Mouse (Mus musculus): Measurements from ENCODE around the gene 1700025G04Rik. TPM values are rescaled to one million over a fixed set of nuclear protein-coding genes. Genes with fewer than 3 reads are reported as not detected.

1700025G04Rik gene
- total and polyA plus RNA-seq, 3 experiments, result 1.5 to 19.5 (median 12.8) TPM

GRCm38 (mm10) chr1:151825065-151825464, 264.9 kb downstream of the 1700025G04Rik start:
- no peaks in the 10 kb centered on the region for H3K9me3 ChIP-seq (replicated peaks; ENCODE audit: low read length)
- peaks cover 0 to 15% of the 10 kb centered on the region in 2 experiments; a peak in 2 of 4 replicates for H3K4me1 ChIP-seq (ENCODE audit: control insufficient read depth in 1 of 2, insufficient read depth in 2 of 2)
- no peak overlapping the region for H3K27ac ChIP-seq (ENCODE audit: insufficient read depth, low read depth)
- TF ChIP-seq CHD1 (IDR thresholded peaks at IDR 0.05; ENCODE audit: low read depth, low read length) (no peak), USF1 (IDR thresholded peaks at IDR 0.05; ENCODE audit: low read depth, low read length) (no peak), JUND (conservative IDR thresholded peaks at IDR 0.05; ENCODE audit: low read depth, low read length) (no peak), BHLHE40 (IDR thresholded peaks at IDR 0.05; ENCODE audit: low read depth, low read length) (no peak), RCOR1 (conservative IDR thresholded peaks at IDR 0.05; ENCODE audit: low read depth, low read length) (no peak), UBTF (IDR thresholded peaks at IDR 0.05; ENCODE audit: low read depth, low read length) (no peak), MAFK (IDR thresholded peaks at IDR 0.05; ENCODE audit: insufficient replicate concordance, low read length) (no peak), POLR2AphosphoS2 (IDR thresholded peaks at IDR 0.05; ENCODE audit: low read depth, low read length) (no peak), HCFC1 (IDR thresholded peaks at IDR 0.05; ENCODE audit: low read depth, low read length) (no peak), MAZ (IDR thresholded peaks at IDR 0.05; ENCODE audit: low read depth, low read length) (no peak), MAX (IDR thresholded peaks at IDR 0.05; ENCODE audit: low read length) (no peak), EP300 (IDR thresholded peaks at IDR 0.05; ENCODE audit: low read length) (no peak), CTCF (conservative IDR thresholded peaks at IDR 0.05 in 1 of 2, IDR thresholded peaks at IDR 0.05 in 1 of 2; ENCODE audit: low read depth in 2 of 2, low read length in 2 of 2) (no peak), TCF12 (IDR thresholded peaks at IDR 0.05; ENCODE audit: low read depth, low read length) (no peak), ZKSCAN1 (IDR thresholded peaks at IDR 0.05; ENCODE audit: borderline replicate concordance, low read depth, low read length) (no peak), MYC (IDR thresholded peaks at IDR 0.05; ENCODE audit: low read depth, low read length) (no peak), ETS1 (conservative IDR thresholded peaks at IDR 0.05; ENCODE audit: low read depth, low read length) (no peak), ZMIZ1 (IDR thresholded peaks at IDR 0.05; ENCODE audit: low read depth, low read length) (no peak)
- dilution Hi-C loops (cut with MboI; ENCODE audit: extremely low pct_ligation_motif_present, extremely low pct_unique_long_range_greater_than_20kb, low sequenced_read_pairs) (no loop called here), in situ Hi-C loops (cut with MboI; ENCODE audit: low pct_ligation_motif_present, low pct_unique_long_range_greater_than_20kb, low sequenced_read_pairs) (no loop called here)
- no peak overlapping the region for H3K9ac ChIP-seq (ENCODE audit: insufficient read depth, low read depth)
- H3K4me2 ChIP-seq (ENCODE audit: insufficient read depth, low read depth, poor library complexity, severe bottlenecking), result no peak overlapping the region
- H3K4me3 ChIP-seq (replicated peaks in 1 of 3; ENCODE audit: low read depth in 2 of 3, low read length in 2 of 3, poor library complexity in 1 of 3), result no peak overlapping the region
- H3K79me2 ChIP-seq (replicated peaks; ENCODE audit: control insufficient read depth, extremely low read depth, insufficient read depth, poor library complexity, severe bottlenecking), result no peaks in the 10 kb centered on the region
- no peak for DNase-seq (ENCODE audit: extremely low read depth)
- H3K36me3 ChIP-seq (replicated peaks in 1 of 2; ENCODE audit: control insufficient read depth in 1 of 2, insufficient read depth in 1 of 2, low read length in 1 of 2), result peaks cover 0 to 8% of the 10 kb centered on the region in 2 experiments
- H3K27me3 ChIP-seq (replicated peaks), result no peaks in the 10 kb centered on the region

- TF ChIP-seq NELFE (IDR thresholded peaks at IDR 0.05; ENCODE audit: low read depth, low read length) (no peak), ZC3H11A (IDR thresholded peaks at IDR 0.05; ENCODE audit: low read depth, low read length) (no peak), ZMIZ1 (IDR thresholded peaks at IDR 0.05; ENCODE audit: low read depth, low read length) (no peak), MAX (IDR thresholded peaks at IDR 0.05; ENCODE audit: low read length) (no peak), ZKSCAN1 (IDR thresholded peaks at IDR 0.05; ENCODE audit: borderline replicate concordance, low read depth, low read length) (no peak), MAZ (IDR thresholded peaks at IDR 0.05; ENCODE audit: low read depth, low read length) (no peak), RCOR1 (conservative IDR thresholded peaks at IDR 0.05; ENCODE audit: low read depth, low read length) (no peak), CTCF (conservative IDR thresholded peaks at IDR 0.05 in 1 of 2, IDR thresholded peaks at IDR 0.05 in 1 of 2; ENCODE audit: low read depth in 2 of 2, low read length in 2 of 2) (peak; percentile 78 to 86), SMC3 (IDR thresholded peaks at IDR 0.05; ENCODE audit: low read depth, low read length) (peak; percentile 55), JUND (conservative IDR thresholded peaks at IDR 0.05; ENCODE audit: low read depth, low read length) (no peak), RAD21 (IDR thresholded peaks at IDR 0.05; ENCODE audit: low read depth, low read length) (peak; percentile 88), IRF4 (IDR thresholded peaks at IDR 0.05; ENCODE audit: low read depth, low read length) (no peak)
- dilution Hi-C loops (cut with MboI; ENCODE audit: extremely low pct_ligation_motif_present, extremely low pct_unique_long_range_greater_than_20kb, low sequenced_read_pairs) (no loop called here), in situ Hi-C loops (cut with MboI; ENCODE audit: low pct_ligation_motif_present, low pct_unique_long_range_greater_than_20kb, low sequenced_read_pairs) (loop anchor here (25.0 kb wide), 1 partner anchor 542 kb away; no protein-coding TSS in a partner anchor)
- no peaks in the 10 kb centered on the region for H3K27me3 ChIP-seq (replicated peaks)
- DNase-seq (ENCODE audit: extremely low read depth), result peak; percentile 60
- no peak overlapping the region for H3K4me3 ChIP-seq (replicated peaks in 1 of 3; ENCODE audit: low read depth in 2 of 3, low read length in 2 of 3, poor library complexity in 1 of 3)
- peaks cover 27 to 46% of the 10 kb centered on the region in 2 experiments for H3K36me3 ChIP-seq (replicated peaks in 1 of 2; ENCODE audit: control insufficient read depth in 1 of 2, insufficient read depth in 1 of 2, low read length in 1 of 2)
- H3K9me3 ChIP-seq (replicated peaks; ENCODE audit: low read length), result peaks cover 4% of the 10 kb centered on the region
- no peak overlapping the region for H3K27ac ChIP-seq (ENCODE audit: insufficient read depth, low read depth)
- H3K79me2 ChIP-seq (replicated peaks; ENCODE audit: control insufficient read depth, extremely low read depth, insufficient read depth, poor library complexity, severe bottlenecking), result no peaks in the 10 kb centered on the region
- H3K4me2 ChIP-seq (ENCODE audit: insufficient read depth, low read depth, poor library complexity, severe bottlenecking), result no peak overlapping the region
- H3K4me1 ChIP-seq (ENCODE audit: control insufficient read depth in 1 of 2, insufficient read depth in 2 of 2), result peaks cover 0 to 26% of the 10 kb centered on the region in 2 experiments; a peak in 2 of 4 replicates
- no peak overlapping the region for H3K9ac ChIP-seq (ENCODE audit: insufficient read depth, low read depth)
Measured at GRCm38 (mm10) chr1:151820457-151820856, 269.5 kb downstream of the 1700025G04Rik start.
